Mouse (Mus musculus): Measurements from ENCODE around the gene Fam71e1.

The Fam71e1 gene

DNA sequence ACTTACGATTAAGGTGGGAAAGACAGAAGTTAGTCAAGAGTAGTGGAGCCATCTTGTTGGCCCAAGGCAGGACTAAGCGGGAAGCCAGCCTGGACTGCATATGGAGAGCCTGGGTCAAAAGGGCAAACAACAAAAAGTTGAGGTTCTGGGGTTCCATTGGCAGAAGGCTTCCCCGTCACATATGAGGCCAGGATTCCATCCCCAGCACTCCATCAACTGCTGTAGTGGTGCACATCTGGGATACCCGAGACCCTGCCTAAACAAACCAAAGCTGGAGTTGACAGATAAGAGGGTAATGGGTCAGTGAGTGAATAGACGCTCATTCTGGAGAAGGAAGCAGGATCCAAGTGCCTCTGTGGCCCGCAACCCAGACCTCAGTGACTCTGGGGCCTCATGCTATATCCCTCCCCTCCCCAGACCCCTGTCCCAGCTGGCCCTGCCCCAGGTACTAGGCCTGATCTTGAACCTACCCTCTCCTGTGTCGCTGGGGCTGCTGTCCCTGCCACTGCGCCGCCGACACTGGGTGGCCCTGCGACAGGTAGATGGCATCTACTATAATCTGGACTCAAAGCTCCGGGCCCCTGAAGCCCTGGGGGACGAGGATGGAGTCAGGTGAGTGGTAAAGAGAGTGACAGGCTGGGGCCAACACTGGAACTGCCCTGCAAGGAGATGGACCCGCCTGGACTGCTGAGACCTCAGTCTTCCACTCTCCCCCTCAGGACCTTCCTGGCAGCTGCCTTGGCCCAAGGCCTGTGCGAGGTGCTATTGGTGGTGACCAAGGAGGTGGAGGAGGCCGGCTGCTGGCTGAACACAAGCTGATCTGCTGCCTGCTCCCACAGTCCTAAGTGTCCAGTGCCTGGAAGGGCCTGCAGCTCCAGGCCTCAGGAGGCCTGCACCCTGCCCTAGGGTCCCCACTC is 25.4 kb upstream of the Fam71e1 start:
- DNase-seq (ENCODE audit: low spot score in 2 of 2) = no peak

DNA sequence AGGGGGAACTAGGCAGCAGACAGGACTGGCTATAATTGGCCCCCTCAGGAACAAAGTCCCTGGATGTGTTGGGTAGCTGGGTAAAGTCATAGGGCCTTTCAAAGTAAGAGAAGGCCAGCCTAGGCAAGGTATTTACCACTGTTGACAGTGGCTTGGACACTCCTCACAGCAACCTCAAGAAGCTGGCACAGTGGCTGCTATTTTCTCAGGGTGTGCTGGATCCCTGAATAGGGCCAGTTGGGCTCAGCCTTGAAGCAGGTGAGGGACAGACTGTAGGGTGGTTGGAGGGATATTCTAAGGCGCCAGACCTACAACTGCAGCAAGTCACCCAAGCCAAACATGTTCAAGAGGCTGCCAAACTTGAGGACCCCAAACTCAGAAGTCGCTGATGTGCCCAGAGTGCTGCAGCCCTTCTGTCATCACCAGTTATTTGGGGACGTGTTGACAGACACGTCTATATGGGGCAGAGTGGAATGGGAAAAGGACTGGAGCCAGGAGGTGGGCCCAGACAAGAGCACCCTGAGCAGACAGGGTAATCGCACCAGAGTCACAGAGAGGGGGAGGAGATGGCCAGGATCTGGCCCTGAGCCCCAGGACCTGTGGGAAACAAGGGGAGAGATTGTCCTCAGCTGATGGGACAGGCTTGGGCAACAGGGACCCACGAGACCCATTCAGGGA is 24.4 kb upstream of the Fam71e1 start:
- no peak for DNase-seq (ENCODE audit: low spot score in 2 of 2)

DNA sequence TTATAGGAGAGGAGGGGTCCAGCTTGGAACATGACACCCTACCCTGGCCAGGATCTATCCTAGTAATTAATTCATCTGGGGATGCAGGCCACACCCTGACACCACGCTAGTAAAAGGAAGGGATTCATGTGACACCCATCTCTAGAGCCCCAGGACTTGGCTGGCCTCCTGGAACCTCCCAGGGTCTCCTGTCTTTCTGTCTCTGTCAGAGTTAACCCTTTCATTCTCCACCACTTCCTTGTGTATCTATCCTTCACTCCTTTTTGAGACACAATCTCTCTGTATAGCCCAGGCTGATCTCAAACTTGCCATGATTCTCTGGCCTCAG is 23.9 kb upstream of the Fam71e1 start:
- DNase-seq (ENCODE audit: low spot score in 2 of 2) = no peak

DNA sequence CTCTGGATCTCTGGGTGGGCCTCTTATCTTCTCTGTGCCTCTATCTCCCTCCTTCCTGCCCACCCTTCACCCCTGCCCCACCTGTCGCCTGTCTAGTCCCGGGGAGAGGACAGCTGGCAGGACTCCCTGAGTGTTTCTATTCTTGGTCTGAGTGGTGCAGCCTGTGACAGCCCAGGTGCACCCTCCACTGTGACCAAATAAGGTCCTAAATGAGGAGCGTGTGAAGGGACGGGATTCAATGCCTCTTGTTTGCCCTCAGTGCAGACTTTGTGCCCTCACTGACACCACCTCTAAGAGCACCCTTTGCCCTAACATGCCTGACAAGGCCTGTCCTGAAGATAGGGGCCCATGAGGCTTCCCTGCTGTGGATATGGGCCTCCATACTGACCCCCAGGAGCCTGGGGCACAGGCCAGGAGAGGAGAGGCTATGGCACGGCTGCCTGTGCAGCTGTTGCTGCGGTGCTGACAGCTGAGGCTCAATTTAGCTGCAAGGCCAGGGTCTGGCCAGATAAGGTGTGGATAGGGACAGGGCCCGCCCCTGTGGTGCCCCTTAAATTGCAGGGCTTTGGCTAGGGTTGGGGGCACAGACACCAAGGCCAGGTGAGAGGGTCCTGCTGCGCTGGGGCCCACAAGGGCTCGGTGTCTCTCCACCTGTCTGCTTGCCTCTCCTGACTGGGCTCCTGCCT is 23.3 kb upstream of the Fam71e1 start:
- DNase-seq (ENCODE audit: low spot score in 2 of 2) = no peak

DNA sequence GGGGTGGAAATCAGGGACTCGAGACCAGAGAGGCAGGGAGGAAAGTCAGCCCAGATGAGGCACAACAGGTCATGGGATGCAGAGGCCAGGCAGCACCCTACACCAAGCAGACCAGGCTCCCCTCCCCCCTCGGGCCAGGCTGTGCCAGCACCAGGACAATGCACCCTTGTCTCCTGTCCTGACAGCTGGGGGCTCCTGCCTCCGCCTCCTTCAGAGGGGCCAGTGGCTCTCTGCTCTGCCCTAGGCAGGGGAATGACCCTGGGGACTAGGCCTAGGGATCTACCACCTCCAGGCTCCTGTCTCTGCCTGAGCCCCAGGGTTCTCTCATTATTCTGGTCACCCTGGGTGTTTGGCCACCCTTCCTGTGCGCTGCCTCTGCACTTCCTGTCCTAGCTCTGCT is 22.0 kb upstream of the Fam71e1 start:
- DNase-seq (ENCODE audit: low spot score in 2 of 2) = no peak

DNA sequence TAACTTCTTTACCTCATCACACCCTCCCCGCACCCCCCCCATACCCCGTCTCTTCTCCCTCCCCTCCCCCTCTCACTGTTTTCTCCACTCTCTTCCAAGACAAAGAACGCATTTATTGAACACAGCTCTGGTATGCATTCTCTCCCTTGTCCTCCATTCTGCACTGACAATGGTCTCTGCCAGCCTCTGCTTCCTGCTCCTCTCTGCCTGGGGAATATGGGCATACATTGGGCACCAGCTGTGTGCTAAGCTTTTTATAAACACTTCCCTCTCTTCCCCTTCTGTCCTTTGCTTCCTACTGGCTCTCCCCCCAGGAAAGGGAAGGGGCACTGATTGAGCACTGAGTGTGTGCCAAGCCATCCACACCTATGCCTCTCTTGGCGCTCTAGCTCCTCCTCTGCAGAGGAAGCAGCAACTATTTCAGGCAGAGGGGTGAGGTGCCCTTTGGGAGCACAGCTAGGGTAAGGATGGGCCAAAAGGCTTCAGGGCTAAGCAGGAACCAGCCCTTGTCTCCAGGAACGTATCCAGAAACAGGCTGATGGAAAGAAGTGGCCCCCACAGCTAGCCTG is 21.3 kb upstream of the Fam71e1 start:
- DNase-seq (ENCODE audit: low spot score in 2 of 2) = no peak

DNA sequence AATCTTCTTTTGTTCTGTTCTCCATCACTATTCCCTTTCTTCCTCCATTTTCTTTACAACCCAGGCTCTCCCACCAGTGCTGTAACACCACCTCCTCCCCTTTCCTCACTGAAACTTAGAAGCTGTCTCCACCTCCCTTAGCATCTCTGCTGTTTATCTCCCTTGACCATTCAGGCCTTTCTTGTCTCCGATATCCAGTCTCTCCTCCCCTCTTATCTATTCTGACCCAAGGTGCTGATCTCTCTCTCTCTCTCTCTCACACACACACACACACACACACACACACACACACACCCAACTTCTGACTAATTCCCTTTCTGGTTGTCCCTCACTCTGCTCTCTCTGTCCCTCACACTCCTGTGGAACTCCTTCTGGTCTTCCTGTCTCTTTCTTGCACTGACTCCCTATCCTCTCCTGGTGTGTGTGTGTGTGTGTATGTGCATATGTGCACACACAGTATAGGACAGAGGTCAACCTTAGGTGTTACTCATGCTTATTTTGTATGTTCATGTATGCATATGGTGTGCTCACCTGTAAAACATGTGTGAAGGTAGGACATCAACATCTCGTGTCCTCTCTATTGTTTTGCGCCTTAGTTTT is 13.4 kb upstream of the Fam71e1 start:
- no peak for DNase-seq (ENCODE audit: low spot score in 2 of 2)

DNA sequence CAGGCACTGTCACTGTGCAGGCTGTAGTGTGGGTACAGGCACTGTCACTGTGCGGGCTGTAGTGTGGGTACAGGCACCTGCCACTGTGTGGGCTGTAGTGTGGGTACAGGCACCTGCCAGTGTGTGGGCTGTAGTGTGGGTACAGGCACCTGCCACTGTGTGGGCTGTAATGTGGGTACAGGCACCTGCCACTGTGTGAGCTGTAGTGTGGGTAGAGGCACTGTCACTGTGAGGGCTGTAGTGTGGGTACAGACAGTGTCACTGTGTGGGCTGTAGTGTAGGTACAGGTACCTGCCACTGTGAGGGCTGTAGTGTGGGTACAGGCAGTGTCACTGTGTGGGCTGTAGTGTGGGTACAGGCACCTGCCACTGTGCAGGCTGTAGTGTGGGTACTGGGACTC is 12.3 kb upstream of the Fam71e1 start:
- no peak for DNase-seq (ENCODE audit: low spot score in 2 of 2)

DNA sequence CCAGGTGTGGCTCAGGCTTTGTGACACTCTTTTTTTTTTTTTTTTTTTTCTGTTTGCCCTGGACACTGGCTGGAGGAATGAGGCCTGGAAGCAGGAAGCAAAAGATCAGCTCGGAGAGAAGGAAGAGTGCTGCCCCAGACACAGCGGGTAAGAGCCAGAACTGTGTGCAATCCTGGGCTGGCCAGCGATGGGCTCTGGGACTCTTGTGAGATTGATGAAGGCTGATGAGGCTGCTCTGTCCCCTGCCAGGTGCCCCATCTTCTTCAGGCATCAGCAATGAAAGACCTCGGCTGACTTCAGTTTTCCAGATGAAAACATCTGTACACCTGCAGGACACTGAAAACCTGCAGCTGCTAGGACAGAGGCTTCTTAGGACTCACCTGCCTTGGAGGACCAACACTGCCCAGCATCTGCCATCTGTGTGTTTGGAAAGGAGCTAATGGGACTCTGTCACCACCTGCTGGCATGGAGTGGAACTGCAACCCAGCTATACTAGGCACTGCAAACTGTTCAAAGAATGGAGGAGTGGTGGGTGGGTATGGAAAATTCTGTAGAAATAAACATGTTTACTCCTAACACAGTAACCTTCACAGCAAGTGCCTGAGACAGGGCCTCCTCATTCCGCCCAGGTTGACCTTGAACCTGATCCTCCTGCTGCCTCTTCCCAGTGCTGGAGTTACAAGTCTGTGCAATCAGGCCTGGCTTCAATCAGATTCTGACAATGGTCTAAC is 11.4 kb upstream of the Fam71e1 start:
- peak in 1 of 2 experiments; percentile 74 for DNase-seq (ENCODE audit: low spot score in 2 of 2)

DNA sequence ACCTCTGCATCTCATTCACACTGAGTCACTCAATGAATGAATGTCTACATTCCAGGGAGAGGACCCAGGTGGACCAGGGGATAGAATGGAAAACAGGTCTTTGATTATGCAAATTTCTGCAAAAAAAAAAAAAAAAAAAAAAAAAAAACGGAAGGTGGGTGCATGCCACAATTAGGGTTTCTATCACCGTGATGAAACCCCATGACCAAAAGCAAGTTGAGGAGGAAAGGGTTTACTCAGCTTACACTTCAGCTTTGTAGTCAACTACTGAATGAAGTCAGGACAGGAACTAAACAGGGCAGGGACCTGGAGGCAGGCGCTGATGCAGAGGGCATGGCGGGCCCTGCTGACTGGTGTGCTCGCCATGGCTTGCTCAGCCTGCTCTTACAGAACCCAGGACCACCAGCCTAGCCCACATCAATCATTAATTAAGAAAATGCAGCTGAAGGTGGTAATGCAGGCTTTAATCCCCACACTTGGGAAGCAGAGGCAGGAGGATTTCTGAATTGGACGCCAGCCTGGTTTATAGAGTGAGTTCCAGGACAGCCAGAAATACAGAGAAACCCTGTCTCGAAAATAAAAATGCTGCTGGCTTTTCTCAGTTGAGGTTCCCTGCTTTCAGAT is 10.7 kb upstream of the Fam71e1 start:
- DNase-seq (ENCODE audit: low spot score in 2 of 2) = no peak

DNA sequence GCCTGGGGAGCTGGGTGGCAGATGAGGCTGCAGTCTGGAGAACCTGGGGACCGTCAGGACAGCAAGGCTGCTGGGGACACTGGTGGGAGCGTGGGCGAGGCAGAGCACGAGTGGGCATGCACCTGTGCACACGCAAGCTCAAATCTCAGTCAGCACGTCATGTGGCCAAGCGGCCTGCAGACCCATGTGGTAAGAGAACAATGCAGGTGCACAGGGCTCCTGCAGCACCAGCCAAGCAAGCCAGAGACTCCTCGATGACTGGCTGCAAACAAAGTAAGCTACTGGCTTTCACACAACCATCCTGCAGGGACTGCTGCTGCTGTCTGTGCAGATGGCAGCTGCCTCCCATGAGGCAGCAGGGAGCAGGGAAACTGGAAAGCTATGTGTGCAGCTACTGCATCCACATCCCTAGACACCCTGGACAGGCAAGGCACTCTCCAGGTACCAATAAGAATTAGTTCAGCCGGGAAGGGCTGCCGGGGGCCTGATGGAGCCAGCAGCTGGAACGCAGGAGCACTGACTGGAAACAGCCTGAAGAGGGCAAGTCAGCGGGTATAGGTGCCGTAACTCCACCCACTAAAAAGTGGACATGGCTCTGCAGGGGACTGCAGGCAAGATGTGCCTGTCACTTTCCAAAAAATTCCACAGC is 9.3 kb upstream of the Fam71e1 start:
- DNase-seq (ENCODE audit: low spot score in 2 of 2) = no peak

DNA sequence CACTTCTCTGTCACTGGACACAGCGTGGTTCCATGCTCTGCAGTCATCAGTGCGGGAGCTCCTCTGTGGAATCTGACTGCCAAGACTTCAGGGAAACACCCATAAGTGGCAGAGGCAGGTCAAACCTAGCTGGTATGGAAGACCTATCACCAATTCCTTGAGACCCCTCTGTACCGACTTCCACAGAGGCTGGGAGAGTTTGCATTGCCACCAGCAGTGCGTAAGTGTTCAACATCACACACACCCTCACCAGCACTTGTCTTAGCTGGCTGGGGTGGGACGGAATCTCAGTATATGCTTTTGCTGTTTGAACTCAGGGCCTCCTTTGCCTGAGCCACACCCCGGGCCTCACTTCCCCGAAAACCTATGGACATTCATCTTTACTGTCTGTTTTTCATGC is 8.4 kb upstream of the Fam71e1 start:
- DNase-seq (ENCODE audit: low spot score in 2 of 2) = no peak

DNA sequence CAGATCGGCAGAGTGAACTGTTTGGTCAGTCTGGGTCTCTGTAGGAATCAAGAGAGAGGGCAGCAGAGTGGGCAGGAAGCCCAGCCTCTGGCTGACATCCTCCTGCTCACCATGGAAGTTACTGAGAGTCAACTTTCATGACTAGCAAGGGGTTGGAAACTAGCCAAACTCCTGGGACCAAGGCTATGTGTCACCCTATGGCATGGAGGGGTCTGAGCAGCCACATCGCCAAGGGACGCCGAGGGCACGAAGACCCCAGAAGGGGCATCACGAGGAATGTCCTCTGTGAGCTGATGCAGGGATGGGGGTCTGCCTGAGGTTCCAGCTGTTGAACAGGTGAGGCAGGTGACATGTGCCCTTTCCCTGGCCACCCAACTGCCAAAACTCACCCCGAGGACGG is 7.8 kb upstream of the Fam71e1 start:
- DNase-seq (ENCODE audit: low spot score in 2 of 2) = no peak

DNA sequence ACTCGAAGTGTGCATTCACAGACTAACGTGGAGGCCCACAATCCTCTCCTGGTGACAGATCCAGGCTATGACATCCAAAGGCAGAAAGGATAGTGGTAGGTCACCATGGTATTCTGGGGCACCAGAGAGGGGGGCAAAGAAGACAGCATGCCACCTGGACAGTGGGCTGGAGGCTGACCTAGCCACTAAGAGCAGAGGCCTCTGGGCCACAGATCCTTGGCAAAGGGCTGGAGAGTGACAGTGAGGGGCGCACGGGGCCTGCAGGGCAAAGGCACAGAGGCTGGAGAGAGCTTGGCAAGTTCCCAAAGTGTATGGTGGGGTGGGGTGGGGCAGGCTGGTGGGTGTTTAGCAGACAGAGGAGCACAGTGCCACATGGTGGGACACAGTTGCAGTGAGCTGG is 6.1 kb upstream of the Fam71e1 start:
- DNase-seq (ENCODE audit: low spot score in 2 of 2) = no peak

DNA sequence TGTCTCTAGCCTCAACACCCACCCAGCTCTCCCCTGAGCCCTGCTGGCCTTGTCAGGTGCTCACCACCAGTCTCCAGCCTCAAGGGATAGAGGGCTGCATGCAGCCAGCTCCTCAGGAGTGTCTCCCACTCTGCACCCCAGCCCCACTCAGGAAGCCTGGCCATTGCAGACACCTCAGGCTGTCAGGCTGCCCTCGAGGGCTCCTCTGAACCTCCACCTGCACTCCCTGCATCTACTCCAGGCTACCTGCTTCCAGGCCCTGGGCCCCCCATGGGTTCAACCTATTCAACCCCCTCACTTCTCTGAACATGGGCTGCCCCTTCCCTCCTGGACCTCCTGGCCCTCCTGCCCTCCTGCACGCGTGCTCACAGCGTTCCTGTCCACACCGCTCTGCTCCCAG is 5.0 kb upstream of the Fam71e1 start:
- DNase-seq (ENCODE audit: low spot score in 2 of 2) = no peak

DNA sequence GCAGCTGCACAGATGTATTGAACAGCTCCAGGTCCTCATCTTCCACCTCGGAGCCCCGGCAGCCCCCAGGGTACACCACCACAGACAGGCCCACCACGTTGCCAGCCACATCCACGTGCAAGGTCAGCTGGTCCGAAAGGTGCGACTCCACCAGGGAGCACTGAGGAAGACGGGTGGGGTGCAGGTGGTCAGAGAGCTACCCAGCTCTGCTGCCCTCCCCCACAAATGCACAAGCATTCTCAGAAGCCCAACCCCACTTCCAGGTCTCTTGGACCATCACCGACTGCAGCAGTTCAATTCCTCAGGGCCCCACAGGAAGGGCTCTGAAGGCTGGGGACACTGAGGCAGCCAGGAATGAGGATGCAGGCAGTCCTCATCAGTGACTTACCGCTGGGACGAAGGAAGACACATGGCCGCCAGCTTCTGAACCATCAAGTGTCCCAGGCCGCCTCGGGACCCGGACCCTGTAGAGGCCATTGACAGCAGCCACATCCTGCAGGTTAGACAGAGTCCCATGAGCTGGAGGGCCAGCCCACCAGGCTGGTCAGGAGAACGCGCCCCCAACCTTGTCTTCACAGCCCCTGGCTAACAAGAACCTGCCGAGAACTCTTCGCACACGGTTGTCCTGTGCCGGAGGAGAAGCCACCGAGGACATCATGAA is 4.1 kb upstream of the Fam71e1 start:
- DNase-seq (ENCODE audit: low spot score in 2 of 2) = no peak

DNA sequence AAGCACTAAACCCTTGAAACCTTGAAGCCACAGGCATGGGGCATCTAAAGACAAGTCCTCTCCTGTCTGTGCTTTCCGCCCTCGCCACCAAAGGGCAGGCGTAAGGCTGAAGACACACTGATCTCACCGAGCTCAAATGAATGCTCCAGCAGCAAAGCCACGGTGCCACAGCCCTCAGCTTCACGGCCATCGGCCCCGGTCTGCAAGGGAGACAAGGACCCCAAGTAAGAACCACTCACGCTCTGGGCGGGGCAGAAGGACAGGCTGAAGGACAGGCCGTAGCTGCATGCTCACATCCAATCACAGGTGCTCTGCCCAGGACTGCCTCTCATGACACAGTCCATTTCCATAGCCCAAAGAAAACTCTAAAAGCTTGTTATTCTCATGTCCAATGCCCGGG is 1.7 kb upstream of the Fam71e1 start:
- no peak for DNase-seq (ENCODE audit: low spot score in 2 of 2)

DNA sequence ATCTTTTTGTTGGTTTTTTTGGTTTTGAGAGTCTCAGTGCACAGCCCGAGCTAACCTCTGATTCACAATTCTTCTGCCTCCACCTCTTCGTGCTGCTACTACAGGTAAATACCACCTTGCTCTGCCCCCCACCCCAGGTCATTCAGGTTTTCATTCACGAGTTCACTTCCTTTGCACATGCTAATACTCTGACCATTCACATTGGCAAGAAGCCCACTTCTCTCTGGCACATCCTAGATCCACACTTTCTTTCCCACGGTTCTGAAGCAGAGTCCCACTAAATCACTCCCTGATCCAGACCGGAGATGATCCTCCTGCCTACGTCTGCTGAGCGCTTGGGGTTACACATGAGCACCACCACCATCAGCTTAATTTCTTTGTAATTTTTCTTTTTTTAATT is 1.3 kb upstream of the Fam71e1 start:
- no peak for DNase-seq (ENCODE audit: low spot score in 2 of 2)

DNA sequence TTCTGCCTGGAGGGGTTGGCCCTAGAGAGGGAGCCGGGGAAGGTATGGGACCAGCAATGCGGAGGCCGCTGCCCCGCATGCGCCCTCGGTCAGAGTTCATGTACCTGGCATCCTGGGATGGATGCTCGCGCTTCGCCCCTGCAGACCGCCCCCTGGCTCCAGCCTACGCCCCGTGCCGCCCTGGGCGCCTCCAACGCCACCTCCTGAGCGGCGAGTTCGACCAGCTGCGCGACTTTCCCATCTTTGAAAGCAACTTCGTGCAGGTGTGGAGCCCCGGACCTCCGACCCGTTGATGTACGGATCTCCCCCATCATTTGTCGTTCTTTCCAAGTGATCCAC is 359 bp downstream of the Fam71e1 start:
- DNase-seq (ENCODE audit: low spot score in 2 of 2) = no peak
